Mouse (Mus musculus) midbrain, embryonic 11.5 days (tissue): ENCODE data around the gene Adarb2. TPM values are rescaled to one million over a fixed set of nuclear protein-coding genes. Genes with fewer than 3 reads are reported as not detected.

Experiments
- ATAC-seq: fragments of 200-750 bp; cut with Nextera tagmentation; 2 replicates; pipeline ENCODE4 v1.8.0; 2017; ENCODE audit warnings: moderate TSS enrichment, moderate library complexity; ENCODE audit not compliant: low FRiP score
- DNase-seq: peaks from one replicate; pipeline ENCODE4 v3.0.0; 2015; ENCODE audit warnings: low spot score; ENCODE audit errors: missing footprints
- H3K27ac ChIP-seq: fragments of 300-500 bp; sonication (generic); 2 replicates; pipeline ENCODE4 v1.5.1; 2014; ENCODE audit warnings: low read depth, low read length
- H3K27me3 ChIP-seq: fragments of 300-500 bp; sonication (generic); 2 replicates; pipeline ENCODE4 v1.6.1; 2014; ENCODE audit warnings: mild to moderate bottlenecking, low read length, moderate library complexity, mixed read lengths; ENCODE audit not compliant: control insufficient read depth, insufficient read depth
- H3K36me3 ChIP-seq: fragments of 300-500 bp; sonication (generic); 2 replicates; pipeline ENCODE4 v1.6.1; 2014; ENCODE audit warnings: mild to moderate bottlenecking, low read length, moderate library complexity, mixed read lengths; ENCODE audit not compliant: control insufficient read depth, insufficient read depth
- H3K4me1 ChIP-seq: fragments of 300-500 bp; sonication (generic); 2 replicates; pipeline ENCODE4 v1.6.1; 2014; ENCODE audit warnings: low read length; ENCODE audit not compliant: control insufficient read depth, insufficient read depth
- H3K4me2 ChIP-seq: fragments of 300-500 bp; sonication (generic); 2 replicates; pipeline ENCODE4 v1.6.1; 2014; ENCODE audit warnings: mild to moderate bottlenecking, moderate library complexity
- H3K4me3 ChIP-seq: fragments of 300-500 bp; sonication (generic); 2 replicates; pipeline ENCODE4 v1.5.1; 2014; ENCODE audit warnings: low read depth, low read length
- H3K9ac ChIP-seq: fragments of 300-500 bp; sonication (generic); 2 replicates; pipeline ENCODE4 v1.6.1; 2014; ENCODE audit warnings: low read length
- H3K9me3 ChIP-seq: fragments of 300-500 bp; sonication (generic); 2 replicates; pipeline ENCODE4 v1.6.1; 2016; ENCODE audit warnings: low read length; ENCODE audit not compliant: control insufficient read depth
- WGBS: fragments of 180-500 bp; shearing (Covaris S2); extraction: QIAGEN DNeasy Blood & Tissue Kit; methylation state at CpG from one replicate; pipeline ENCODE4 v1.1.7; 2014; 5-methylcytosine and 5-hydroxymethylcytosine counted together
- polyA plus RNA-seq: library from polyadenylated mRNA; unstranded; fragments of >200 nt; fragmentation: Nextera tagmentation; extraction: Ambion mirVana; gene quantifications from 2 replicates; pipeline ENCODE4 v1.2.1, GENCODE M21; 2014

Adarb2 gene
- polyA plus RNA-seq, 1 experiment from 2014 or later, result 5.9 TPM

GRCm38 (mm10) chr13:8272158-8272945, 69.7 kb downstream of the Adarb2 start:
- Histone ChIP-seq H3K9ac (no peak overlapping the region), H3K9me3 (no peaks in the 10 kb centered on the region), H3K36me3 (no peaks in the 10 kb centered on the region), H3K27ac (no peak overlapping the region), H3K4me2 (no peak overlapping the region), H3K27me3 (no peaks in the 10 kb centered on the region), H3K4me1 (no peaks in the 10 kb centered on the region), H3K4me3 (no peak overlapping the region)
- WGBS, result 87% methylated on average over 4 of the region's 4 CpGs
- ATAC-seq, result no peak
- peak; percentile 62 for DNase-seq

GRCm38 (mm10) chr13:8283116-8283515, 80.5 kb downstream of the Adarb2 start:
- Histone ChIP-seq H3K36me3 (no peaks in the 10 kb centered on the region), H3K27me3 (no peaks in the 10 kb centered on the region), H3K9me3 (no peaks in the 10 kb centered on the region), H3K27ac (no peak overlapping the region), H3K4me3 (no peak overlapping the region), H3K9ac (no peak overlapping the region), H3K4me1 (no peaks in the 10 kb centered on the region), H3K4me2 (no peak overlapping the region)
- no peak for ATAC-seq
- peak; percentile 12 for DNase-seq
- 88% methylated on average over 2 of the region's 2 CpGs for whole genome bisulfite sequencing

- Histone ChIP-seq H3K4me3 (no peak overlapping the region), H3K9ac (no peak overlapping the region), H3K27ac (no peak overlapping the region), H3K4me2 (no peak overlapping the region), H3K27me3 (no peaks in the 10 kb centered on the region), H3K36me3 (no peaks in the 10 kb centered on the region), H3K4me1 (no peaks in the 10 kb centered on the region), H3K9me3 (no peaks in the 10 kb centered on the region)
- 74% methylated on average over 5 of the region's 5 CpGs for WGBS
- DNase-seq, result peak; percentile 82
- ATAC-seq, result no peak
Measured at GRCm38 (mm10) chr13:8316347-8317141, 113.9 kb downstream of the Adarb2 start.

GRCm38 (mm10) chr13:8333589-8334455, 131.2 kb downstream of the Adarb2 start:
- 14% methylated on average over 7 of the region's 7 CpGs for WGBS
- ATAC-seq, result peak; percentile 84
- peaks cover 16% of the 10 kb centered on the region; the same call in 1 of the 2 replicates for H3K4me1 ChIP-seq
- peak; percentile 89 for DNase-seq
- 0 out of 2 replicates have a peak overlapping the region, but pooled peaks have one; percentile 9 for H3K27ac ChIP-seq
- no peak overlapping the region for H3K4me3 ChIP-seq
- no peaks in the 10 kb centered on the region for H3K9me3 ChIP-seq
- peak overlapping the region; percentile 2; the same call in 1 of the 2 replicates for H3K4me2 ChIP-seq
- no peak overlapping the region for H3K9ac ChIP-seq
- no peaks in the 10 kb centered on the region for H3K36me3 ChIP-seq
- no peaks in the 10 kb centered on the region for H3K27me3 ChIP-seq

GRCm38 (mm10) chr13:8334580-8334979, 131.9 kb downstream of the Adarb2 start:
- Histone ChIP-seq H3K4me2 (no peak overlapping the region), H3K4me3 (no peak overlapping the region), H3K27ac (no peak overlapping the region), H3K36me3 (no peaks in the 10 kb centered on the region), H3K4me1 (peaks cover 16% of the 10 kb centered on the region; the same call in 1 of the 2 replicates), H3K27me3 (no peaks in the 10 kb centered on the region), H3K9ac (no peak overlapping the region), H3K9me3 (no peaks in the 10 kb centered on the region)
- 41% methylated on average over 4 of the region's 4 CpGs for WGBS
- no peak for DNase-seq
- peak; percentile 41 for ATAC-seq

- no peak overlapping the region for H3K27ac ChIP-seq
- no peaks in the 10 kb centered on the region for H3K36me3 ChIP-seq
- ATAC-seq, result no peak
- WGBS, result 89% methylated on average over 5 of the region's 5 CpGs
- no peak for DNase-seq
- H3K27me3 ChIP-seq, result no peaks in the 10 kb centered on the region
- no peaks in the 10 kb centered on the region for H3K4me1 ChIP-seq
- H3K4me3 ChIP-seq, result no peak overlapping the region
- H3K4me2 ChIP-seq, result no peak overlapping the region
- H3K9ac ChIP-seq, result no peak overlapping the region
- H3K9me3 ChIP-seq, result no peaks in the 10 kb centered on the region
Measured at GRCm38 (mm10) chr13:8341086-8341807, 138.6 kb downstream of the Adarb2 start.

GRCm38 (mm10) chr13:8347147-8347546, 144.5 kb downstream of the Adarb2 start:
- no peak overlapping the region for H3K27ac ChIP-seq
- no peaks in the 10 kb centered on the region for H3K4me1 ChIP-seq
- no peaks in the 10 kb centered on the region for H3K27me3 ChIP-seq
- ATAC-seq (no peak), DNase-seq (no peak)
- H3K36me3 ChIP-seq, result no peaks in the 10 kb centered on the region
- no peaks in the 10 kb centered on the region for H3K9me3 ChIP-seq
- H3K4me2 ChIP-seq, result no peak overlapping the region
- H3K9ac ChIP-seq, result no peak overlapping the region
- 87% methylated on average over 7 of the region's 7 CpGs for WGBS
- no peak overlapping the region for H3K4me3 ChIP-seq

- ATAC-seq, result no peak
- no peak overlapping the region for H3K4me2 ChIP-seq
- no peak overlapping the region for H3K4me3 ChIP-seq
- no peaks in the 10 kb centered on the region for H3K4me1 ChIP-seq
- H3K9ac ChIP-seq, result no peak overlapping the region
- H3K9me3 ChIP-seq, result no peaks in the 10 kb centered on the region
- no peak overlapping the region for H3K27ac ChIP-seq
- DNase-seq, result no peak
- H3K36me3 ChIP-seq, result no peaks in the 10 kb centered on the region
- H3K27me3 ChIP-seq, result no peaks in the 10 kb centered on the region
Measured at GRCm38 (mm10) chr13:8352341-8352740, 149.7 kb downstream of the Adarb2 start.
